Mouse (Mus musculus) granulocyte monocyte progenitor cell, adult 5-6 weeks (primary cell): Measurements from ENCODE around the gene Llgl2. TPM values are rescaled to one million over a fixed set of nuclear protein-coding genes. Genes with fewer than 3 reads are reported as not detected.
A peak's percentile ranks its signal among the peaks of the same experiment; 100 is the strongest.

Experiments used
- ATAC-seq: replicated peaks from 2 replicates; pipeline ENCODE4 v1.8.0; 2016; ENCODE audit warnings: mild to moderate bottlenecking, moderate TSS enrichment, inconsistent platforms; ENCODE audit not compliant: poor library complexity, severe bottlenecking
- total RNA-seq, 2 experiments: library from RNA; stranded (forward) in 1 of 2; stranded (reverse) in 1 of 2; fragments of 200-712, 200-1000 nt in 1 of 2; fragments of >200 nt in 1 of 2; fragmentation: Nextera tagmentation in 1 of 2; gene quantifications; 2 replicates each; pipeline ENCODE4 v1.2.3; 2014 to 2017

Llgl2 gene
- total RNA-seq, 2 experiments from 2014 or later, result 2.8 to 11.3 TPM

DNA sequence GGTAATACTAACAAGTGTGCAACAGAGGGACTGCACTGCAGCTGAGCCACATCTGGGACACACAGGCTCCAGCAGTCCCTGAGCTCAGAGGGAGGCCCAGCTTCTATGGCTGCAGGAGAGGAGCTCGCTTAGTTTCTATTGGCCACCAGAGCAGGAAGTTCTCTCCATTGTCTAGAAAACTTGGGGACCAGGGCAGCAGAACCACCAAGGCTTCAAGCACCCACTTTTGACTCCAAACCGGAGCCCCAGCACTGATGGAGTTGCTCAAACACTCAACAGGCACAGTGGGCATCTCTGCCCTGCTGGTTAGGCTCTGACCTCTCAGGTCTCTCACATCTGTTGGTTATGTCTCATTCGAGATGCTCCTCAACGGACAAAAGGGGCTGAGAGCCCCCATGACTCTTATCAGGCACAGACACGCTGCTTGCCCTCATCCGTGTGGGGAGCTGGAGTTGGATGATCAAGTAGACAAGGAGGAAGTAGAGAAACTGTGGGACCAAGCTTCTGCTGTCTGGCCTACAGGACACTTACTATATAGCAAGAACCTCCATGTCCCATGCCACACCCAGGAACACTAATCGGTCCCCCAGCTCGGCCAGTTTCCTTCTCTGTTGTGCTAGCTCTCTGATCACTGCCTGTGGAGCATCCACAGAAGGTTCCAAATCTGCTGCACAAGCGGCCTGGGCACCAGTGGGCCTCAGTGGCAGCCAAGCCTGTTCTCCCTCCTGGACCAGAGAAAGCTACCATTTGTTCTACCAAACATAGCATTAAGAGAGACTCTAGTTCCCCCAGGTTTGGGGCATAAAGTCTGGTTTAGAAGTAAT is 77.7 kb downstream of the Llgl2 start:
- ATAC-seq, result 0 out of 2 replicates have a peak, but pooled peaks have one; percentile 3

DNA sequence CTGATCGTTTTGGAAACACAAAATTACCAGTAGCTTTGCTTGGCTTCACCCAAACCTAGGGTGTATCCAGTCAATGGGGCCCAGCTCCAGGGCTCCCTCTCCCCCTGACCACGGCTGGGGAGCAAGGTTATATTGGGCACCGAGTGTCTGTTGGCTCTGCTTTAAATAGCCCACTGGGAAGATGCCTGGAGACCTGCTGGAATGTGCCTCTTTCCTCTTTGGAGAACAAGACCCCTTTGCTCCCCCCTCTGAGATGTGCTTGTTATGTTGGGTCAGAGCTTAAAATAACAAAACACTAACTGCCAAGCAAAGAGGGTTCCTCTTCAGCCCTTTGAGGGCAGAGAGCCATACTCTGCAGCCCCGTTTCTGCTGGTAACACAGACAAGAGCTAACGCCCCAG is 78.3 kb downstream of the Llgl2 start:
- ATAC-seq, result no peak

DNA sequence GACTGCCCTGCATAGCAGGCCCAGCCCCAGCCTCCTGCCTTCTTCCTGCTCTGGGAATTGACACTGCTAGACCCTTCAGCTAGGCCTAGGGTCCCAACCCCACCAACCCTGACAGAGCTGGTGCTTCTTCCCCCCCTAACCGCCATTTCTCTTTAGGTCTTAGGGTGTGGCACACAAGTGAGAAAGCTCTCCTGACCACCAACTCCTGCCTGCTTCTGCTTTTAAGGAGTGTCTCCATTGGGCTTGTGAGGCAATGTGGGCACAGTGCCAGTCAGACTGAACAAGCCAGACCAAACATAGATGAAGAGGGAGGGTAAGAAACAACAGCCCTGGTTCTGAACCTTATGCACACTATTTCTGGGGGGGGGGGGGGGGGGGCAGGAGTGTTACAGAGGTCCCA is 79.0 kb downstream of the Llgl2 start:
- ATAC-seq, result peak; percentile 70

DNA sequence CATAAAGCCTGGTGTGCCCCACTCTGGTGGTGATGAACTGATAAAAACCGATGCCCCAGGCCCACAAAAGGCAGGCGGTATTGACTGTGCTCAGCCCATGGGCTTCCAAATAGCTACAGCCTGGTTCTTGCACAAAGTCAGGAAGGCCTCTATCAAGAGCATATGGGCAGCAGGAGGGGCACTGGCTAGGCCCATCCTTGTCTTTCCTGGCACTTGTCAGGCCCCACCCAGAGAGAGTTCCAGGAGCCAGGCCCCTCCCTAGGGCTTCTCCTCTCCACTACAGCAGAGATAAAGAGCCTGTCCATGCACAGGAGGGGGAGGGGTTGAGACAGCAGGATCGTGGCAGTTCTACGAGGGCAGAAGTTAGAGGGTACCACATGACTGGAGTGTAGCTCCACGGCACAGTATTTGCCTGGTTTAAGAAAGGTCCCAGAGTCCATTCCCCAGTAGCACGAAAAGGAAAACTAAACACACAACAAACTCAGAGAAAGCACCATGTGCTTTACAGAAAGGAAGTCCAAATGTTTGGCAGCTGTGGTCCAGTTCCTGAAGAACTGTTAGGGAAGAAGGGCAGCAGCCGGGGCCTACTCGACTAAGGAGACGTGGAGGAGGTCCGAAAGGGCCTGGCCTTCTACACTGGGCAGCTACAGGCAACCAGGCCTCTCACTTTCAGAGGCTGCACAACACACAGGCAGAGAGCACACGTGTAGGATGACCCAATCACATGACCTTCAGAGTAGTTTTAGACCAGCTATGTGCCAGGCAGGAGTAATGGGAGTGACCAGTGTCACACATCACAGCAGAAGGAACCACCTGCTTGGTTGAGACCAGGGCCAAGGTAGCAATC is 79.8 kb downstream of the Llgl2 start:
- ATAC-seq, result 0 out of 2 replicates have a peak, but pooled peaks have one; percentile 6

DNA sequence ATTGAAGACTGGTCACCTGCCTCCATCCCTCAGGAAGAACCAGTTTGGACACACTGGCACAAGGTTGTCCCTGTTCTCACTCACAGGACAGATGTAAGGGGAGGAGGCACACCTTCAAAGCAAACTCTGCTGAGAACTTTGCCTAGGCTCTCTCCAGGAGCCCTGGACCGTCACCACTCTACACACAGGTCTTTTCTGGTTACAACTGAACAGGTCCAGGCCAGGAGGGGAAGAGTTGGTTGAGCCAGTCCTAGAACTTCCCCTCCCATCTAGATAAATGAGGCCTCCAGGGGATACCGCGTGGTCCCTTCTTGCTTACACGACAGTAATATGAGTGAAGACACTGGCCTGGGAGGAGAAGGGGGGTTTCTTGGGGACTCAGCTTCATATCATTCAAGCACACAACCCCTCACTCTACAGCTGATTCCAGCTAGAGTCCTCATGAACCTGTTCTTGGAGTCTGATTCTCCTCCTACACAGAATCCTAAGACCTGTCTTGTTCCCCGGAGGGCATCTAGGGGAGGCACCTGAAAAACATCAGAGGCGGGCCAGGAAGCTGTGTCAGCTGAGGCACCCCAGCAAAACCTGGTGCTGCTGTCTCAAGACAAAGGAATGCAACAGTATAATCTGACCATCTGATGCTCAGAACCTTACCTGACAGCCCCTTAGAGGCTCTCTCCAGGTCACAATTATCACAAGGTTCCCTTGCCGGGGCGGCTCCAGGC is 80.5 kb downstream of the Llgl2 start:
- no peak for ATAC-seq

Other genes starting within 250 kb of the Llgl2 start
- 49.9 and 57.2 TPM in 2 replicates for gene Mrps7, start 220.1 kb upstream of the Llgl2 start, total RNA-seq (2014; fragmentation: Nextera tagmentation)
- 46.9 and 63.8 TPM in 2 replicates for gene Mrps7, start 220.1 kb upstream of the Llgl2 start, total RNA-seq (2017)
- 34.1 and 43.3 TPM in 2 replicates for gene Gga3, start 220.0 kb upstream of the Llgl2 start, total RNA-seq (2014; fragmentation: Nextera tagmentation)
- 28.2 and 31.8 TPM in 2 replicates for gene Gga3, start 220.0 kb upstream of the Llgl2 start, total RNA-seq (2017)
- 18.9 and 32.1 TPM in 2 replicates for gene Mif4gd, start 211.1 kb upstream of the Llgl2 start, total RNA-seq (2014; fragmentation: Nextera tagmentation)
- 17.5 and 29.5 TPM in 2 replicates for gene Mif4gd, start 211.1 kb upstream of the Llgl2 start, total RNA-seq (2017)
- gene Slc25a19, start 195.8 kb upstream of the Llgl2 start, total RNA-seq (2014; fragmentation: Nextera tagmentation), result 21.9 and 26.1 TPM in 2 replicates
- gene Slc25a19, start 195.8 kb upstream of the Llgl2 start, total RNA-seq (2017), result 12.8 and 21.6 TPM in 2 replicates
- 106 and 112 TPM in 2 replicates for gene Grb2, start 115.5 kb upstream of the Llgl2 start, total RNA-seq (2014; fragmentation: Nextera tagmentation)
- 40.4 and 56.0 TPM in 2 replicates for gene Grb2, start 115.5 kb upstream of the Llgl2 start, total RNA-seq (2017)
- 17.6 and 33.4 TPM in 2 replicates for gene Tmem94, start 58.6 kb upstream of the Llgl2 start, total RNA-seq (2014; fragmentation: Nextera tagmentation)
- 9.0 and 17.2 TPM in 2 replicates for gene Tmem94, start 58.6 kb upstream of the Llgl2 start, total RNA-seq (2017)
- 1.9 and 5.1 TPM in 2 replicates for gene Caskin2, start 10.4 kb upstream of the Llgl2 start, total RNA-seq (2014; fragmentation: Nextera tagmentation)
- gene Caskin2, start 10.4 kb upstream of the Llgl2 start, total RNA-seq (2017), result 1.7 and 3.5 TPM in 2 replicates
- gene Tsen54, start 9.3 kb upstream of the Llgl2 start, total RNA-seq (2014; fragmentation: Nextera tagmentation), result 21.9 and 22.5 TPM in 2 replicates
- gene Tsen54, start 9.3 kb upstream of the Llgl2 start, total RNA-seq (2017), result 8.5 and 18.6 TPM in 2 replicates
- gene Myo15b, start 34.4 kb downstream of the Llgl2 start, total RNA-seq (2014; fragmentation: Nextera tagmentation), result 4.4 and 5.4 TPM in 2 replicates
- gene Myo15b, start 34.4 kb downstream of the Llgl2 start, total RNA-seq (2017), result 1.1 and 2.1 TPM in 2 replicates
- 7.1 and 10.4 TPM in 2 replicates for gene Smim5, start 75.9 kb downstream of the Llgl2 start, total RNA-seq (2014; fragmentation: Nextera tagmentation)
- gene Smim5, start 75.9 kb downstream of the Llgl2 start, total RNA-seq (2017), result 3.5 and 7.8 TPM in 2 replicates
- gene Smim6, start 88.0 kb downstream of the Llgl2 start, total RNA-seq (2014; fragmentation: Nextera tagmentation), result 0.88 and 2.3 TPM in 2 replicates
- gene Smim6, start 88.0 kb downstream of the Llgl2 start, total RNA-seq (2017), result 0.69 TPM in 1 of 2 replicates, not detected in the other
- 20.4 and 44.5 TPM in 2 replicates for gene Sap30bp, start 109.2 kb downstream of the Llgl2 start, total RNA-seq (2014; fragmentation: Nextera tagmentation)
- 145 and 211 TPM in 2 replicates for gene Sap30bp, start 109.2 kb downstream of the Llgl2 start, total RNA-seq (2017)
- 22.8 and 27.6 TPM in 2 replicates for gene Recql5, start 109.4 kb downstream of the Llgl2 start, total RNA-seq (2014; fragmentation: Nextera tagmentation)
- 18.9 and 19.3 TPM in 2 replicates for gene Recql5, start 109.4 kb downstream of the Llgl2 start, total RNA-seq (2017)
- gene Itgb4, start 150.7 kb downstream of the Llgl2 start, total RNA-seq (2014; fragmentation: Nextera tagmentation), result not detected in 2 replicates
- not detected in 2 replicates for gene Itgb4, start 150.7 kb downstream of the Llgl2 start, total RNA-seq (2017)
- 36.7 and 62.2 TPM in 2 replicates for gene Galk1, start 188.7 kb downstream of the Llgl2 start, total RNA-seq (2014; fragmentation: Nextera tagmentation)
- gene Galk1, start 188.7 kb downstream of the Llgl2 start, total RNA-seq (2017), result 41.3 and 52.3 TPM in 2 replicates
- gene H3f3b, start 203.9 kb downstream of the Llgl2 start, total RNA-seq (2014; fragmentation: Nextera tagmentation), result 447 and 460 TPM in 2 replicates
- gene H3f3b, start 203.9 kb downstream of the Llgl2 start, total RNA-seq (2017), result 931 and 1,017 TPM in 2 replicates
- gene Unk, start 206.3 kb downstream of the Llgl2 start, total RNA-seq (2014; fragmentation: Nextera tagmentation), result 25.4 and 40.0 TPM in 2 replicates
- gene Unk, start 206.3 kb downstream of the Llgl2 start, total RNA-seq (2017), result 15.2 and 19.9 TPM in 2 replicates